Mouse (Mus musculus) thymus, postnatal 4 days (tissue): ENCODE results near the gene Dnal4.

ENCODE experiments used
- DNase-seq: peaks from one replicate; pipeline ENCODE4 v3.0.0; 2021

Gene Dnal4

DNA sequence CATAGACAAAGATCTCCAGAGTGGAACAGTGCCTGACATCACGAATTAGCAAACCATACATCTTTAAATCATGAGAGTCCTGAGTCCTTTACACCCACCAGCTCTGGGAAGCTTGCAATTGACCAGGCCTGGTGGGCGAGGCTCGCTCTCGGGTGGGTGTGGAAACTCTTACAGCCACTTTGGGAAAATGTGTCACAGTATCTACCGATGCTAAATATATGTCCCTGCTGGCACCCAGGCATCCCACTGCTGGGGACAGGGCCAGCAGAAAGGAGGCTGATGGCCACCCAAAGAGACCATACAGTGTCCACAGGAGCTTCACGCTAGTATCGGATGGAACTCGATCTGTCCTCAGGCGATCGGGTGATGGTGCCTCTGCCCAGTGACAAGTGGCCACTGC is 20.9 kb upstream of the Dnal4 start:
- DNase-seq: no peak

DNA sequence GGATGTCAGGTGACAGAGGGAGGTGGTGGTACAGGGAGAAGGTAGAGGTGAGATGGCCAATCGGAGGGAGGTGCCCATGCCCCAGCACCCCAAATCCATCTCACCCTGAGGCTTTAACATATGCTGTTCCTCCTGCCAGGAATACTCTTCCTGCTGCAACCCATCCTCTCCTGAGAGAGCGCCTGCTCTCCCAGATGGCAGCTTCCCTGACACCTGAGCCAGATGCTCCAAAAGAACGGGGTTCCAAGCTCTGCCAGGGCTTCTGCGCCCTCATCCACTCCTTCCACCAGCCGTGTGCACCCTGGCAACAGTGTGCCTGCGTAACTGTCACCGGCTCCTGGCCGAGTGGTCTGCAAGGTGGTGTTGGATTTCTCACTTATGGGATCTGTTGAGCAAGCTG is 20.0 kb upstream of the Dnal4 start:
- no peak for DNase-seq

DNA sequence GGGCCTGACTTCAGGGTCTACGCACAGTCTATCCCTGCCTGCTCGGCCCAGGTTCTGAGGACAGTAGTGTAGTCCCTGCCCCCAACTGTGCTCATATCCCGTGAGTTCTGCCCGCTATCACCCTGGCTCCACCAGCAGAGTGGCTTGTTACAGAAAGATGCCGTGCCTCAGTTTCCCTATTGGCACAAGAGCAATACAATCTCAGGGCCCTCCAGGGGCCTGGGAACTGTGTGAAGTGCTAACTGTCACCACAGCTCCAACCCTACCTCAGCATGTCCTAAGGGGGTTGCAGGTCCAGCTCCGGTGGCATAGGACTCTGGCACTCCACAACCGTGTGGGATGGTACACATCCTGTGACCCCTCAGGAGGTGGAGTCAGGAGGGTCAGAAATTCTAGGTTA is 19.4 kb upstream of the Dnal4 start:
- no peak for DNase-seq

DNA sequence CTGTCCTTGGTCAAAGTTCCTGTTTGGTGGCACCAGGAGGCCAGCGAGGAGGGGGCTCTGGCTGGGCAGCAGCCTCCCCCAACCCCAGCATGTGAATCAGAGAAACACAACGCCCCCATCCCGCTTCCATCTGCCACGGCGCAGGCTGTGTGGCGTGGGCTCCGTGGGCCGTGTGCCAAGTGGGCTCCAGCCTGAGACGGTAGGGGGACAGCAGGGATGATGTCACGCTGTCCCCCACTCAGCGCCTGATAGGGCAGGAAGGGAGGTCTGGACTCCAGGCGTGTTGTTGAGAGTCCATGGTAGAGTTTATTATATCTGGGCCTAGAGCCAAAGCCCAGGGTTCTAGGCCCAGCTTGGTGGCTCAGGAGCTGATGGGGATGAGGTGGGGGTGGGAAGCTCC is 18.6 kb upstream of the Dnal4 start:
- DNase-seq: no peak

DNA sequence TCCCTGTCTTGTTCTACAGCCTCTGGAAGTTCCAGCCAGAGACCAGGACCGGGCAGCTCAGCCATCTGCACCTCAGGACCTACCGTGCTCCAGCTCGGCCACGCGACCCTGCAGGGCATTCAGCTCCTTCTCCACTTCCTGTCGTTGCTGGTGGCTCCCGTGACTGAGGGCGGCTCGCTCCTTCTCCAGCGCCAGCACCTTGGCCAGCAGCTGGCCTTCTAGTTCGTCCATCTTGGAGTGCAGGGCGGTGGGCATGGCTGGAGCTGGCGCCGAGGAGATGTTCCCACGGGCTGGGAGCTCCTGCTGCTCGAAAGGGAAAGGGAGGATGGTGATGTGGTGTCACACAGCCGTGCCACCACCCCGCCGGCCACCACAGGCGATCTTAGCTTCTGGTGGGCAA is 16.5 kb upstream of the Dnal4 start:
- DNase-seq: peak; percentile 22

DNA sequence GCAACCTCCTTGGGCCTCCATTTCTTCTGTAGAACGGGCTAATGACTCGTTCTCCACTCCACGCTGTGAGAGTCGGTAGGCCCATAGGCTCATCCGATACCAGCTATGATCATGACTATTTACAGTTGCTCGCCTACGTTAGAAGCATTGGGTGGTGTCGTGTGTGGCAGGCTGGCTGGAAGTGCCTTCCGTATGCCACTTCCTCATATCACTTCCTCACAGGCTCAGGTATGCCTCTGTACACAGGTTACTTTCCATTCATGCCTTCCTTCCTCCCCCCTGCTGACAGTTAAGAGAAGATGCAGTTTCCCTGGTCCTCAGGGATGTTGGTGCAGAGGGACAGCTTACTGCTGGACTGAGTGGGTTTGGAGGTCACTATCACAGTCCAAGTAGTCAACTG is 15.4 kb upstream of the Dnal4 start:
- no peak for DNase-seq

DNA sequence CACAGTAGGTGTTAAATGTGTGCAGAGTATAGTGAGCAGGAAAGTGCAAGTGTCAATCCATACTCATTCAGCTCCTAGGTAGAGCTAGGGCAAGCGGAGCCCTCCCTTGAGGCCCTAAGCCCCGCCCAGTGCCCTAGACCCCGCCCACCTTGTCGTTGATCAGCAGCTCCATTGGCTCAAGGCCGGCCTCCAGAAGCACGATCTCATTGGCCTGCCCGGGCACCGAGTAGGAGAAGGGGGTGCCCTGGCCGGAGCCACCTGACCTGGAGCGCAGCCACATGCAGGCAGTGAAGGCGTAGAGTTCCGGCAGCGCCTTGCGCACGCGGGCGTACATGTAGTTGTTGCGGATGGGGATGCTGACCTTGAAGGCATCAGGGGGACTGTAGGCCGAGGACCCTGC is 14.8 kb upstream of the Dnal4 start:
- DNase-seq: peak; percentile 33

DNA sequence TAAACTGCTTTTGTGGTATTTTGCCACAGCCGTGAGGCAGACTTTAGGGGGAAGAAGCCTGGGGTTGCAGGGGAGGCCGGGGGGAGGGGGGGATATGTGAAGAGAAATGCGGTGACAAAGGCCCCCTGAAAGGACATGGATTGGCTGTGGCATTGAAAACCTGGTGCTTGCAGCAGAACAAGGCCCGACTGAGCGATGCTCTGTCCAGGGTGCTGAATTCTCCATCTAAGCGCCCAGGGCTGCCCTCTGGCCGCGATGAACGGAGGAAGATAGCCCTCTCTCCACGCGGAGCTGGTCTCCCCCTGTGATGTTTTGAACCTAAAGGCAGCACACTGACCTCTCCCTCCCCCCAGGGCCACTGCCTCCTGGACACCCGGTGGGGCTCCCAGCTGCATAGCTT is 13.9 kb upstream of the Dnal4 start:
- DNase-seq: peak; percentile 77

DNA sequence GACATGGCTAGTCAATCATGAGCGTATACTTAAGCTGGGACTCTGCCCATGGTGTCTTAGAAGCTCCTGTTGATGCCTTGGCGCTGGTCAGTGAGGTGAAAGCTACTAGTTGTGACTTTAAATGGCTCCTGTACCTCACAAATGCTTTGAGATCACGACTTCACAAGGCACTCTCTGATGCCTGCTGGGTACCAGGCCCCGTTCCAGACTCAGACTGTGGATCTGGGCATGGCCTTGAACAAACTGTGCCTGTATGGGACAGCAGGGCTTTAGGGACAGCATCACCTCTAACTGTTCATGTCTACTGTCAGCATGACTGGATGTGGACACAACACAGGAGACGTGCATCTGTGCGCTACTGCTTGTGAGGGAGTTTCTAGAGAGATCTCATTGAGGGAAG is 13.3 kb upstream of the Dnal4 start:
- no peak for DNase-seq

DNA sequence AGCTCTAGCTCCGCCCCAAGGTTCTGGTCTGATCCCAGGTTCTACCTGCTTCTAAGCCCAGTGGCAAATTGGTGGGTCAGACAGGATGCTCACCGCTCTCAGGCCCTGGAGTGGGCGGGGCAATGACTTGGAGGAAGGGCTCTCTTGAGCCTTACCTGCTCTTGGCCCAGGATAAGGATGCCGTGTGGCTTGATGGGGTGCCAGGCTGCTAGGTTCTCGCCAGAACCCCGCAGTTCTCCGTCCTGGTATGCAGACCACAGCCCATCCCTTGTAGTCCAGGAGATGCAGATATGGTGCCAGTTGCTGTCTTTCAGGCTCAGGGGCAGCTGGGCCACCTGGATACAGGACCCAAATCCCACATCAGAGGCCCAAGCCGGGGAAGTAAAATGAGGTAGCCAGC is 12.5 kb upstream of the Dnal4 start:
- DNase-seq: no peak

DNA sequence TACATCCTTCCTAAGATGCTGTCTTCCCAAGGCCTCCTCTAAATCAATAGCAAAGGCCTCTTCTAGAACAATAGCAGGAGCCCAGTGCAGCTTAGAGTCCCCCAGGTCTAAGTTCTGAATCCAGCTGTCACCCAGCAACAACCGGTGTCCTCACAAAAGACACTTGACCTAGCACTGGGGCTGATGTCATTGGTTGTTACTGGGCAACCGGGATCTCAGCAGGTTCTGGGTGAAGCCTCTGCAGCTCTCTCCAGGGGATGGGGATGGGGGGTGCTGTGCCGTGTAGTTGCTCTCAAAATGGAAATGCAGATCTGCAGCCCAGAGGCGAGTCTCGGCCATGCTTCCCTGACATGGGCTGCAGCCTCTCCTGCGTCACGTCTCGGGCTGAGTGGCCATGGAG is 10.2 kb upstream of the Dnal4 start:
- DNase-seq: no peak

DNA sequence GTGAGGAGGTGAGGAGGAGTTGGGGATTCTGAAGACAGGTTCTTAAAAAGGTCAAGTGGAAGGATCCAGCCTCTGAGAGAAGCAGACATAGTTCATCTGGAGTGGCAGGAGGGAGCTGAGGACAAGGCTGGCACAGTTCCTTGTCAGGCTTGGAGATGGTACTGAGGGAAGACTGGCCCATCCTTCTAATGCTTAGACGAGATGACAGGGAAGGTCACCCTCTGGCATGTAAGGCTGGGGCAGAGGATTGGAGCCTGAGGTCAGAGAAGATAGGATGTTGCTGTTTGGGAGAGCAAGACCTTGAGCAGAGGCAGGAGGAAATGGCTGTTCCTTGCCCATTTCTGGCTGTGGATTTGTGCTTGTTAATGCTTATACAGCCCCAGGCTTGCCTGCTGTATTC is 7.4 kb upstream of the Dnal4 start:
- DNase-seq: no peak

DNA sequence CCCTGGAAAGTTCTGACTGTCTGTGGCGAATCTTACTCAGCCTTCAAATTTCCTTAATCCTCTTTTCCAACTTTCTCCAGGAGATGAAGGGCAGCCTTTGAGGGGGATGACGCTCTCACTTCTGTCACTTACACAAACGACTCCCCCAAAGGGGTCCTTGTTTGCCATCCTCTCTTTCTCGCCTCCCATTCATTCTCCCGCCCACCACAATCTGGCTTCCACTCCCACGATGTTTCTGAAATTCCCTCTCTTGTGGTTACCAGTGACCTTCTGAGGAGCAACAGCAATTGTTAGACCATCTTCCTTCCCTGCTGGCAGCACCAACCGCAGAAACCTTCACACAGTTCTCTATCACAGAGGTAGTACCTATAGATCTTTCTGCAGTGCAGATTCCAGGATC is 2.0 kb downstream of the Dnal4 start:
- DNase-seq: no peak

DNA sequence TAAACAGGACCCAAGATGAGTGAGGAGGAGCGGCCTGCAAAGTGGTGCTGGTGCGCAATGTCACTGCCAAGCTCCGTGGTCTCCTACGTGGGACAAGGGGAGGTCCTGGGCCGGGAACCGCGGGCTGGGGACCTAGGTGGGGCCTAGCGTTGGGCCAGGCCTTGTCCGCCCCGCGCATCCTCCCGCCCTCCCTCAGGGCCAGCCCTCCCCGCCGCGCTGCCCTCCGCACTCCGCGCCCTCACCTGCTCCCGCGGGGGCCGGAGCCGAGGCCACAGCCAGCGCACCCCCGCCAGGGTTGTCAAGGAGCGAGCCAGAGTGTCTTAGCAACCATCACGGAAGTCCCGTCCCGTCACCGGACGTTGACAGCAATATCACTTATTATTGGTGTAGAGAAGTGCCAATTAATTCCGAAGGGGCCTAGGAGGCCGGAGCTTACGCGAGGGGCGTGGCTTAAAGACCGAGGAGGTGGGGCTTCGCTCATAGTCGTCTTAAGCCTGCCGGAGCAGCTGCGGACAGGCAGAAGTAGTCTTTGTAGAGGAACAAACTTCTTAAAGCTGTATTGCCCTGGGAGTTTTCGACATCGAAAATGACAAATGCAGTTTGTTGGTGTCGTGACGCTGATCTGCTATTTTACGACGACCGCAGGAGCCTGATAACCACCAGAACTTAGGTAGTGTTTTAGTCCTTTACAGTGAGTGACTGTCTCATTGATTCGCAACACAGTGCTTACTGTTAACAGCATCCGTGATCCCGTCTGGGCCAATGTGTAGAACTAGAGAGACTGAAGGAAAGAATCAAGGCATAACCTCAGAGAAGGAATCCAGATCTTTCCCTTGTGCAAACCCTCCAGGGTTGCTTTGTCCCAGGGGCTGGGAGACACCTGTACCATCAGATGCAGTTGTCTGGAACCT is 3.3 kb downstream of the Dnal4 start:
- peak; percentile 97 for DNase-seq

DNA sequence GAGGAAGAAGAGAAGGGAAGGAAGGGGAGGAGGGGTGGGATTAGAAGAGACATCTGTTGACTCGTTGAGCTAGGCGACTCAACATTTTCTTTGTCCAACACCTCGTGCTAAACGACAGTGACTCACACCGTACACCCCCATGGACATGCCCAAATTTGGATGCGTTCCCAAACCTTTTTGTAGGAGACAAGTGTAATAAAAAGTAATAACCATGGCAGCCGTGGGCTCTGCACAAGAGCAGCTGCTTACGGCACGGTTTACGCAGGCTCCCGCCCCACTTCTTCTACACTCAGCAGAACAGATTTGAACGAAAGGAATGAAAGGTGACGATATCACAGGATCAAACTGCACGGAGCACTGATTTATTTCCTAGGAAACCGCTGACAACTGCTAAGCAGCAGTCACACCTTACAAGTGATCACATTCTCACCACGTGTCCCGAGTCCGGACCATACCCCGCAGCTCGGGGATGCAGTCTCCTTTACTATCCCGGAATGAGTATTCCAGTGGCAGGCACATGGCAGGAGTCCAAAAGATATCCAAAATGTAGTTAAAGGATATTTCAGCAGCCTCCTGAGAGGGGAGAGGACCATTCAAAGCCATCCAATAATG is 6.9 kb downstream of the Dnal4 start:
- DNase-seq: no peak

DNA sequence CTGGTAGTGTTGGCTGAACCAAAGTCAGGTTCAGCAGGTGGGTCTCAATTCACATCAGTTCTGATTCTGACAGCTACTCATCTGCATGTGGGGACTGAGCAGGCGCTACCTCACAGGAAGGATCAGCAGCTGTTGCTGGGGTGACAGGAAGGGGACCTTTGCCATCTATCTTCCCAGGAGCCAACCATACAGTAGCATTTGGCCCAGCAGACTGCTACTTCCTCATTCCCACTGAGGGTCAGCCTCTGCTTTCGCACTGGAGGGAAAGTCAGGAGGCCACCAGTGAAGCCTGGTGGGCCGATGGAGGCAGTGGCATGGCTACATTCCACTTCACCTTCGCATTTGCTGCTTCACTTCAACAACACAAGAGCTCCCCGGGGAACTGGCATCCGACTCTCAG is 9.3 kb downstream of the Dnal4 start:
- DNase-seq: no peak

DNA sequence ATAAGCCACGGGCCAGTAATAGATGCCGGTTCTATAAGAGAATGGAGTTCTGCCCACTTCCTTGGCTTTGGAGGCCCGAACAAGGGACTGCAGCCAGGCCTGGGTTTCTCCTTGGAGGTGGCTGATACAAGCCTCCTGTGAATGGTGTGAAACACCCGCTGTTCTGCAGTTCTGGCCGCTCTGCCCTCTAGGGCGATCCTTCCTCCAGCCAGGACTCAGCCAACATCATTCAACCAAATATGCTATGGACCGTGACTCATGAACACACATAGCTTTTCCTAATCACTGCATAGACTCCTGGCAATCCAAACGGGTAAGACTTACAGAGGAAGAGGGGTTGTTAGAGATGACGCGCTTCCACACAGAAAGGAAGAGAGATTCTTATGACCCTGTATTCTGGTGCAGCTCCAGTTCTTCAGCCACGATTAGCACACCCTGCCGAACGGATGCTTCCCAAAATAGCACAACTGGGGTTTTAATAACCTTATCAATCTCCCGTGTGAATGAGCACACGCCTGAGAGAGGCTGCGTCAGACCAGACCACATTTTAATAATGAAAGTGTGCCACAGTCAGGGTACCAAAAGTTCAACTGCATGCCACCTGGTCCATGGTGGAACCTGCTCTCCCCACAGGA is 10.2 kb downstream of the Dnal4 start:
- DNase-seq: no peak

DNA sequence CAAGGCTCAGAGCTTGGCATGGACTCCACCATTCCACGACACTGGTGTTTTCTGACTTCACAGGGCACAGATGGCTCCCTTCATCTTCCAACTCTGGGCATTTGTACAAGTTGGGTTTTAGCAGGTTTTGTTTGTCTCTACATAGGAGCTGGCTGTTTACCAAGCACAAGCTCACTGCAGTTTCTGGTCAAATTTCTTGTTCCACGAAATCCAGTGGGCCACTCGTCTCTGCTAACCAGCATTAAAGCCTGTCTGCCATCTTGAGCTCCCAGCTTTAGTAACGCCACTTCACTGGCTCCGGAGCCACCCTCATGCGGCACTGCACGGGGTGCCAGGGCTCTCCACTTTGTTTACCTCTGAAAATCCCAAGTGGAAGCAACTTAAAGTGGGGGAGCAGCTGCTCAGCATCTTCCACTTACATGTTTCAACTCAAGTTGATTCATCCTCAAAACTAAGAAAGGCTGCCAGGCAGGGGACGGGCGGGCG is 11.0 kb downstream of the Dnal4 start:
- no peak for DNase-seq

DNA sequence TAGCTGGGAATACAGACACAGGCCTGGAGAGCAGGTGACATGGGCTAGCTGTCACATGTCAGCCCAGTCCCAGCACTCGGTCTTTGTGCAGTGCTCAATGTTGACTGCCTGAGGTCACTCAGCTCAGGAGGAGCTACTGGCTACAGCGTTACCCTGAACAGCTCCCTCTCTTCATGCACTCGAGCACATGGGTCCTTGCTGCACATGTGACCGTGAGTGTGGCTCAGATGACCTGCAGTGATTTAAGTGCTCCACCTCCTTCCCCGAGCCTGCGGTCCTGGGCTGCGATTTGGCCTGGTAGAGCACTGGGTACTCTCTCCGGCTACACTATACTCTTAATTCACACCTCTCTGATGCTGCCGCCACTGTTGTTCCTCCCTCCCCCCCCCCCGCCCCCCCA is 11.5 kb downstream of the Dnal4 start:
- no peak for DNase-seq

DNA sequence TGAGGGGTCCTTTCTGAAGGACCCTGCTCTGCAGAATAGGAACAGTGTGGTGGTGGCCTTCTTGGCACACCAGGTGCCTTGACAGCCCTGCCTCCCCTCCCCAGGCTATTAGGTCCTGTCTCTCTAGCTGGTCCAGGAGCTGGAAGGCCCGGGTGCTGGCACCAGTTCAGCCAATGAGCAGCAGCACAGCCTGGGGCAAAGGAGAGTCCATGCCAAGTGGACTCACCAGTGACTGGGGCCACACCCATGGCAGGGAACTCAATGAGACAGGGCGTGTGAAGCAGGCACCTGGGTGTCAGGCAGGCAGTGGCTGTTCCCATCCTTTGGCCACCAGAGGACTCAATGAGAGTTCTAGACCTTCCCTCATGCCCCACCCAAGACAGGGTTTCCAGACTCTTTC is 12.3 kb downstream of the Dnal4 start:
- DNase-seq: no peak

DNA sequence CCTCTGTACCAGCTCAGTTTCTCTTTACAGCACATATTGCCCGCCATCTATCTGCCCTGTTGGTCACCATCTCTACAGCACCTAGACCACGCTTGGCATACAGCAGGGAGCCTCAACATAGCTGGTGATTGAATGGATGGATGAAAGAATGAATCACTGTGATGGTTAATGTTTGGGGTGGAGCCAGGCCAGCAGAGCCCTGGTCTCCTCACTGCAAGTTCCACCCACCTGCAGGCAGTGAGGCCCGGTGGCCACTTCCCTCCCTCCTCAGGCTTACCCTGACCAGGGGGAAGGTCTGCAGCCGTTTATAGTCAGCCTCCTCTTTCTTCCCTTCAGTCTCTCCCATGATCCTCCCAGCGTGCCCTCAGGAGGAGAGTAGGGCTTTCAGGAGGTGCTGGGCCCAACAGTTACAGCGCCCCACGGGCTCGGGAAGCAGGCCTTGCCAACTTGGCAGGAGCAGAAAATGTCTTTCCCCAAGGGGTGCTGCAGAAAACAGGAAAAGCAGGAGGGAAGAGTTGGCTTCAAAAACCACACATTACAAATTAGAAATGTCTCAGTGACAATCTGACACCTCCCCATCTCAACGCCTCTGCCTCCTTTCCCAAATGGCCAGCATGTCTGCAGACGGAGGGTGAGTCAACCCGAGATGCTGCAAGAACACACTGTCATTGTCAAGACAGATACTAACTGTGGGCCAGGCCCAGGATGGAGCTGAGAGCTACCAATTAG is 12.9 kb downstream of the Dnal4 start:
- DNase-seq: no peak

DNA sequence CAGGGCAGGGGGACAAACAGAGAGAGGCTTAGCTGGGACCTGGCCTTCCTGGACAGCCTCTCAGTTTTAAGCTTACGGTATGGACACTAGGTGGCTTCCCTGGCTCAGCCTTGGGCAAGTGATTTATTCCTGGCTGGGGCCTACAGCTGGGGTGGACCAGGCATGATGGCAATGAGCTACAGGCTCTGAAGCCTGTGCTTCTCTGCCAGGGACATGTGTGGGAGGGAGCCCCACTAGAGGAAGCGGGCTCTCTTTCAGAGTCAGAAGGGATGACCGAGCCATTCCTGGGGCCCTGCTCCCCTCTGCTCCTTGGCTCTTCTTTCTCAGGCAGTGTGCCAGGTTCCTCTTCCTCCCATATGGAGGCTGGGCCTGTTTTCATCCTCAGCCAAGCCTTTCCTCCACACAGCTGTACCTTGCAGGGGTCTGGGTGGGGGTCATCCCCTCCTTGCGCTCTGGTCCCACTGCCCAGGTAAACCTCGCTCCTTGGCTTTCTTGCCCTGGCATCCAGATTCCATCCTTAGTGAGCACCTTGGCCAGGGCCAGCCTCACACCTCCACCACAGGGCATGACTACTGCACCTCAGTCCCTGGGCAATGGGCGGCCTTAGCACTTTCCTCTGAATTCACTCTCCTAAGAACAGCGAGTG is 13.9 kb downstream of the Dnal4 start:
- no peak for DNase-seq

DNA sequence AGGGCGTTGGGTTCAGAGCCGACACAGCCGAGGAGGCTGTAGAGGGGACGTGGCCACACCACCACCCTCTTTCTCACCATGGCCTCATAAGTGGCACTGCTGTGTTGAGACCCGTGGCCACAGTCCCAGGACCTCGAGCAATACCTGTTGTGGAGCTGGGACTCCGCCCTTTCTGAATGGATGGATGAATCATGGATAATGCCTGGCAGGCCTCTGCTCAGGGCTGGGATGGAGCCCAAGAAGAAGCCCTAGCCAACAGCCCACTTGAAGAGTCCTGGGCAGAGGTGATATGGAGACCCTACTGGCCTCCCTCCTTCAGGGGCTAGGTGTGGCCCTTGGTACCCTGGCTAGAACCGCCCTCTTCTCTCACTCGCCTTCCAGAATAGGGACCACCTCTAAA is 14.6 kb downstream of the Dnal4 start:
- DNase-seq: no peak
